Mouse (Mus musculus): ENCODE measurements at regions not wholly inside any gene's neighbourhood (a gene's known extent, or its start where the extent isn't known, plus 50 kb on each side); places are given as distances from the start of the nearest gene placed in this dataset.

DNA sequence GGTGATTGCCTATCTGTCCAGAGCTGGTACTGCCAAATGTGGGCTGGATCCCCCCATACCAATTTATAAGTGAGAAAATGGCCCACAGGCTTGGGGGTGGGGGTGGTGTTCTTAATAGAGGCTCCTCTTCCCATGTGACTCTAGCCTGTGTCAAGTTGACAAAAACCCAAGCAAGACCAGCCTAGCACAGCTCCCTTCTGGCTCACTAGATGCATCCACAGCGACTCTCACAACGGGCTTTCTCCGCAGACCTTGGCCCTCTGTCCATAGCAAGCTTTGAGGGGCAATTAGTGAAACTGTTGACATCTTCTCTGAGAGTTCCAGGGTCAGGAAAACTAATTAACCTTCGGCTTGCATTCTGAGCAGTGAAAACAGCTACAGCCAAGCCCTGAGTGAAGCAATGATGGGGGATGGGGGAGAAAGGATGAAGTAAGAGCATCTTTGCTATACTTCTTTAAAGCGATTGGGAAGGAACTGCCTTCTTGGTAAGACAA lies 281.3 kb downstream of the Cdh26 start:
- no peak overlapping the region for H3K4me3 ChIP-seq (replicated peaks in 1 of 3; ENCODE audit: low read depth in 2 of 3, low read length in 2 of 3, poor library complexity in 1 of 3)
- no peaks in the 10 kb centered on the region for H3K36me3 ChIP-seq (replicated peaks in 1 of 2; ENCODE audit: control insufficient read depth in 1 of 2, insufficient read depth in 1 of 2, low read length in 1 of 2)
- in situ Hi-C loops (cut with MboI; ENCODE audit: low pct_ligation_motif_present, low pct_unique_long_range_greater_than_20kb, low sequenced_read_pairs) (no loop called here), dilution Hi-C loops (cut with MboI; ENCODE audit: extremely low pct_ligation_motif_present, extremely low pct_unique_long_range_greater_than_20kb, low sequenced_read_pairs) (no loop called here)
- H3K4me2 ChIP-seq (ENCODE audit: insufficient read depth, low read depth, poor library complexity, severe bottlenecking) = no peak overlapping the region
- no peak for TF ChIP-seq MAX (IDR thresholded peaks at IDR 0.05; ENCODE audit: low read length)
- TF ChIP-seq TBP (conservative IDR thresholded peaks at IDR 0.05; ENCODE audit: low read depth, low read length) = no peak
- no peak for TF ChIP-seq CTCF (conservative IDR thresholded peaks at IDR 0.05 in 1 of 2, IDR thresholded peaks at IDR 0.05 in 1 of 2; ENCODE audit: low read depth in 2 of 2, low read length in 2 of 2)
- TF ChIP-seq NELFE (IDR thresholded peaks at IDR 0.05; ENCODE audit: low read depth, low read length) = no peak
- no peak for TF ChIP-seq ZC3H11A (IDR thresholded peaks at IDR 0.05; ENCODE audit: low read depth, low read length)
- no peak for TF ChIP-seq ETS1 (conservative IDR thresholded peaks at IDR 0.05; ENCODE audit: low read depth, low read length)
- no peak for TF ChIP-seq BHLHE40 (IDR thresholded peaks at IDR 0.05; ENCODE audit: low read depth, low read length)
- TF ChIP-seq MAFK (IDR thresholded peaks at IDR 0.05; ENCODE audit: insufficient replicate concordance, low read length) = no peak
- H3K9ac ChIP-seq (ENCODE audit: insufficient read depth, low read depth) = no peak overlapping the region
- H3K9me3 ChIP-seq (replicated peaks; ENCODE audit: low read length) = peaks cover 91% of the 10 kb centered on the region
- H3K4me1 ChIP-seq (ENCODE audit: control insufficient read depth in 1 of 2, insufficient read depth in 2 of 2) = no peaks in the 10 kb centered on the region
- DNase-seq (ENCODE audit: extremely low read depth) = no peak
- H3K27ac ChIP-seq (ENCODE audit: insufficient read depth, low read depth) = no peak overlapping the region
- H3K27me3 ChIP-seq (replicated peaks) = no peaks in the 10 kb centered on the region
- no peaks in the 10 kb centered on the region for H3K79me2 ChIP-seq (replicated peaks; ENCODE audit: control insufficient read depth, extremely low read depth, insufficient read depth, poor library complexity, severe bottlenecking)

DNA sequence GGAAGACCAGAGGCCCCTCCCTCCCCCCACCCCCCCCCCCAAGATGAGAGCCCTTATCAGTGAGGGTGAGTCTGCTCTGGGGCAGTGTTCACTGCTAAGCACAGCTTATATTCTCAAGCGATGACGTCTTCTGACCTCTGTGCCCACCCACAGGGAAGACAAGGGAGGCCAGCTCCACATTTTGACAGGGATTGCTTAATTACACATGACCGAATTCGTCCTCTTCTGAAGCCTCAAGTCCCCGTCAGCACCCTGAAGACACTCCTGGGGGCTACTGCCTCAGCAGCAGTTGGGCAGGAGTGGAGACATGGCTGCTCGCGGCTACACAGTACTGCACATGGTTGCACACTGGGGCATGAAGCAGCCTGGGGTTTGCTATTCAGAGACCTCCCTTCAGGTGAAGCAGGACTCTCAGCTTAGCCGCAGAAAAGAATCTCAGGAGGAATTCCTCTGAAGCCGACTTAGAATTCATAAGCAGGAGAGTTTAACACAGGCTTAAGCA lies 282.1 kb downstream of the Cdh26 start:
- Histone ChIP-seq H3K9me3 (replicated peaks; ENCODE audit: low read length) (peaks cover 91% of the 10 kb centered on the region), H3K27ac (ENCODE audit: insufficient read depth, low read depth) (no peak overlapping the region), H3K79me2 (replicated peaks; ENCODE audit: control insufficient read depth, extremely low read depth, insufficient read depth, poor library complexity, severe bottlenecking) (no peaks in the 10 kb centered on the region), H3K4me2 (ENCODE audit: insufficient read depth, low read depth, poor library complexity, severe bottlenecking) (no peak overlapping the region), H3K4me3 (replicated peaks in 1 of 3; ENCODE audit: low read depth in 2 of 3, low read length in 2 of 3, poor library complexity in 1 of 3) (no peak overlapping the region), H3K27me3 (replicated peaks) (no peaks in the 10 kb centered on the region), H3K36me3 (replicated peaks in 1 of 2; ENCODE audit: control insufficient read depth in 1 of 2, insufficient read depth in 1 of 2, low read length in 1 of 2) (no peaks in the 10 kb centered on the region), H3K4me1 (ENCODE audit: control insufficient read depth in 1 of 2, insufficient read depth in 2 of 2) (no peaks in the 10 kb centered on the region), H3K9ac (ENCODE audit: insufficient read depth, low read depth) (no peak overlapping the region)
- dilution Hi-C loops (cut with MboI; ENCODE audit: extremely low pct_ligation_motif_present, extremely low pct_unique_long_range_greater_than_20kb, low sequenced_read_pairs) = no loop called here
- no peak for DNase-seq (ENCODE audit: extremely low read depth)
- TF ChIP-seq IRF4 (IDR thresholded peaks at IDR 0.05; ENCODE audit: low read depth, low read length) (no peak), BHLHE40 (IDR thresholded peaks at IDR 0.05; ENCODE audit: low read depth, low read length) (no peak), POLR2AphosphoS2 (IDR thresholded peaks at IDR 0.05; ENCODE audit: low read depth, low read length) (no peak), MXI1 (IDR thresholded peaks at IDR 0.05; ENCODE audit: low read depth, low read length) (no peak), RAD21 (IDR thresholded peaks at IDR 0.05; ENCODE audit: low read depth, low read length) (no peak), RCOR1 (conservative IDR thresholded peaks at IDR 0.05; ENCODE audit: low read depth, low read length) (no peak), UBTF (IDR thresholded peaks at IDR 0.05; ENCODE audit: low read depth, low read length) (no peak), PAX5 (IDR thresholded peaks at IDR 0.05; ENCODE audit: low read length) (no peak), MAFK (IDR thresholded peaks at IDR 0.05; ENCODE audit: insufficient replicate concordance, low read length) (no peak), ZC3H11A (IDR thresholded peaks at IDR 0.05; ENCODE audit: low read depth, low read length) (no peak), E2F4 (IDR thresholded peaks at IDR 0.05; ENCODE audit: insufficient replicate concordance, low read depth, low read length) (no peak), USF1 (IDR thresholded peaks at IDR 0.05; ENCODE audit: low read depth, low read length) (no peak), SIN3A (IDR thresholded peaks at IDR 0.05; ENCODE audit: low read length) (no peak), CHD2 (IDR thresholded peaks at IDR 0.05; ENCODE audit: low read length) (no peak), NRF1 (IDR thresholded peaks at IDR 0.05; ENCODE audit: low read depth, low read length) (no peak), MAZ (IDR thresholded peaks at IDR 0.05; ENCODE audit: low read depth, low read length) (no peak)
- in situ Hi-C loops (cut with MboI; ENCODE audit: low pct_ligation_motif_present, low pct_unique_long_range_greater_than_20kb, low sequenced_read_pairs) = no loop called here
